ENCODE assay signal across 8 mouse cellular contexts in genomic region chr19:5687738-5688137, GRCm38 (mm10). TPM values are rescaled to one million over a fixed set of nuclear protein-coding genes. Genes with fewer than 3 reads are reported as not detected.
DNase-seq lines count a peak whose midpoint lies in the region; ATAC-seq and TF ChIP-seq lines count a peak whose summit lies in the region.

No protein-coding gene starts in this region.

- peak overlapping the region; percentile 94 for H3K27ac ChIP-seq in heart, embryonic 10.5 days
- peak overlapping the region; percentile 79 for H3K27ac ChIP-seq in CH12.LX (ENCODE audit: insufficient read depth, low read depth)
- H3K27ac ChIP-seq in forebrain, embryonic 16.5 days (ENCODE audit: low read length): peak overlapping the region; percentile 91; the same call in 1 of the 2 replicates
- H3K27ac ChIP-seq in liver, embryonic 16.5 days (ENCODE audit: low read length): peak overlapping the region; percentile 97

- TF ChIP-seq POLR2A in CH12.LX (IDR thresholded peaks at IDR 0.05; ENCODE audit: low read depth, low read length): no peak

- peaks cover 35% of the 10 kb centered on the region for H3K79me2 ChIP-seq in CH12.LX (replicated peaks; ENCODE audit: control insufficient read depth, extremely low read depth, insufficient read depth, poor library complexity, severe bottlenecking)

- peak overlapping the region; percentile 98 for H3K9ac ChIP-seq in CH12.LX (ENCODE audit: insufficient read depth, low read depth)
- H3K9ac ChIP-seq in forebrain, embryonic 16.5 days (replicated peaks; ENCODE audit: low read depth, low read length): peak overlapping the region; percentile 78
- H3K9ac ChIP-seq in liver, embryonic 16.5 days (ENCODE audit: low read depth, low read length): peak overlapping the region; percentile 99

- WGBS in heart, embryonic 10.5 days: 22% methylated on average over 9 of the region's 9 CpGs
- WGBS in forebrain, embryonic 16.5 days: 21% methylated on average over 9 of the region's 9 CpGs
- 23% methylated on average over 9 of the region's 9 CpGs for WGBS in liver, embryonic 16.5 days (ENCODE audit: insufficient replicate concordance)

- peak overlapping the region; percentile 92 for H3K4me2 ChIP-seq in CH12.LX (ENCODE audit: insufficient read depth, low read depth, poor library complexity, severe bottlenecking)
- peak overlapping the region; percentile 99 for H3K4me2 ChIP-seq in forebrain, embryonic 16.5 days (ENCODE audit: low read length)
- peak overlapping the region; percentile 100 for H3K4me2 ChIP-seq in liver, embryonic 16.5 days (ENCODE audit: low read depth, low read length)

- no peak for DNase-seq in heart, embryonic 10.5 days (ENCODE audit: low spot score)
- no peak for DNase-seq in heart, postnatal 14 days
- DNase-seq in CH12.LX (ENCODE audit: extremely low read depth): no peak
- DNase-seq in right cerebral cortex, postnatal 25 days: no peak
- DNase-seq in gastrocnemius, adult 8-10 months (ENCODE audit: low spot score in 2 of 2): no peak
- DNase-seq in embryo, embryonic 11 days: no peak

- TF ChIP-seq EP300 in CH12.LX (IDR thresholded peaks at IDR 0.05; ENCODE audit: low read length): no peak

- H3K4me1 ChIP-seq in heart, embryonic 10.5 days: peaks cover 42% of the 10 kb centered on the region
- peaks cover 23 to 35% of the 10 kb centered on the region in 2 experiments for H3K4me1 ChIP-seq in CH12.LX (ENCODE audit: control insufficient read depth in 1 of 2, insufficient read depth in 2 of 2)
- peaks cover 45% of the 10 kb centered on the region for H3K4me1 ChIP-seq in forebrain, embryonic 16.5 days (replicated peaks; ENCODE audit: control insufficient read depth, insufficient read depth, low read length)
- peaks cover 54% of the 10 kb centered on the region for H3K4me1 ChIP-seq in liver, embryonic 16.5 days (ENCODE audit: control insufficient read depth, low read depth, low read length)

- TF ChIP-seq RAD21 in CH12.LX (IDR thresholded peaks at IDR 0.05; ENCODE audit: low read depth, low read length): no peak

- in situ Hi-C loops in CH12.LX (cut with MboI; ENCODE audit: low pct_ligation_motif_present, low pct_unique_long_range_greater_than_20kb, low sequenced_read_pairs): no loop called here

- H3K36me3 ChIP-seq in heart, embryonic 10.5 days: peaks cover 68% of the 10 kb centered on the region
- H3K36me3 ChIP-seq in CH12.LX (replicated peaks in 1 of 2; ENCODE audit: control insufficient read depth in 1 of 2, insufficient read depth in 1 of 2, low read length in 1 of 2): peaks cover 48 to 67% of the 10 kb centered on the region in 2 experiments
- peaks cover 17% of the 10 kb centered on the region for H3K36me3 ChIP-seq in forebrain, embryonic 16.5 days (ENCODE audit: control insufficient read depth, insufficient read depth)
- H3K36me3 ChIP-seq in liver, embryonic 16.5 days (ENCODE audit: control insufficient read depth, insufficient read depth): peaks cover 32% of the 10 kb centered on the region

- peak overlapping the region; percentile 96 for H3K4me3 ChIP-seq in heart, embryonic 10.5 days
- peak overlapping the region; percentile 81 to 95 (median 83) for H3K4me3 ChIP-seq in CH12.LX (replicated peaks in 1 of 3; ENCODE audit: low read depth in 2 of 3, low read length in 2 of 3, poor library complexity in 1 of 3)
- peak overlapping the region; percentile 85 for H3K4me3 ChIP-seq in forebrain, embryonic 16.5 days (replicated peaks; ENCODE audit: low read length)
- peak overlapping the region; percentile 95 for H3K4me3 ChIP-seq in liver, embryonic 16.5 days (ENCODE audit: low read depth, low read length)

- dilution Hi-C loops in CH12.LX (cut with MboI; ENCODE audit: extremely low pct_ligation_motif_present, extremely low pct_unique_long_range_greater_than_20kb, low sequenced_read_pairs): no loop called here

- H3K9me3 ChIP-seq in heart, embryonic 10.5 days: no peaks in the 10 kb centered on the region
- H3K9me3 ChIP-seq in CH12.LX (replicated peaks; ENCODE audit: low read length): no peaks in the 10 kb centered on the region
- H3K9me3 ChIP-seq in forebrain, embryonic 16.5 days (ENCODE audit: control insufficient read depth, low read length): no peaks in the 10 kb centered on the region
- H3K9me3 ChIP-seq in liver, embryonic 16.5 days (replicated peaks; ENCODE audit: control insufficient read depth, low read length): no peaks in the 10 kb centered on the region

- intact Hi-C loops in heart, postnatal 14 days (cut with DNase I): no loop called here

- ATAC-seq in forebrain, embryonic 16.5 days: no peak
- no peak for ATAC-seq in liver, embryonic 16.5 days (ENCODE audit: low read depth)

- H3K27me3 ChIP-seq in heart, embryonic 10.5 days (ENCODE audit: insufficient read depth, poor library complexity, severe bottlenecking): no peaks in the 10 kb centered on the region
- H3K27me3 ChIP-seq in CH12.LX (replicated peaks): no peaks in the 10 kb centered on the region
- H3K27me3 ChIP-seq in forebrain, embryonic 16.5 days (replicated peaks; ENCODE audit: control insufficient read depth, insufficient read depth, low read length): no peaks in the 10 kb centered on the region
- no peaks in the 10 kb centered on the region for H3K27me3 ChIP-seq in liver, embryonic 16.5 days (ENCODE audit: control insufficient read depth, insufficient read depth, low read depth, low read length)

- no peak for TF ChIP-seq CTCF in CH12.LX (conservative IDR thresholded peaks at IDR 0.05 in 1 of 2, IDR thresholded peaks at IDR 0.05 in 1 of 2; ENCODE audit: low read depth in 2 of 2, low read length in 2 of 2)

TF ChIP-seq in CH12.LX, 34 proteins besides CTCF, POLR2A, EP300 and RAD21:
- TF ChIP-seq MEF2A (IDR thresholded peaks at IDR 0.05; ENCODE audit: borderline replicate concordance, low read depth, low read length) (no peak), TCF12 (IDR thresholded peaks at IDR 0.05; ENCODE audit: low read depth, low read length) (no peak), PAX5 (IDR thresholded peaks at IDR 0.05; ENCODE audit: low read length) (no peak), SMC3 (IDR thresholded peaks at IDR 0.05; ENCODE audit: low read depth, low read length) (no peak), JUN (IDR thresholded peaks at IDR 0.05; ENCODE audit: insufficient read depth, low read depth, low read length) (no peak), NELFE (IDR thresholded peaks at IDR 0.05; ENCODE audit: low read depth, low read length) (no peak), MYC (IDR thresholded peaks at IDR 0.05; ENCODE audit: low read depth, low read length) (no peak), MAX (IDR thresholded peaks at IDR 0.05; ENCODE audit: low read length) (no peak), IRF4 (IDR thresholded peaks at IDR 0.05; ENCODE audit: low read depth, low read length) (no peak)

RNA-seq across cellular contexts. Expression of gene Map3k11, which starts 0.8 kb away (rescaled TPM):
- polyA plus RNA-seq in heart, embryonic 10.5 days (2016; fragmentation: Nextera tagmentation; extraction: Ambion mirVana): 33.6 and 36.0 TPM in 2 replicates
- 10 to 100 TPM; 35.9 to 37.2 TPM for total RNA-seq in heart, postnatal 14 days (2021)
- 16.0 and 17.6 TPM in 2 replicates for total RNA-seq in CH12.LX (2012; rRNA removed)
- total RNA-seq in CH12.LX (2014; rRNA removed): 4.8 and 6.0 TPM in 2 replicates
- polyA plus RNA-seq in CH12.LX (2012; ENCODE audit: insufficient read length, low read depth): 13.5 and 14.2 TPM in 2 replicates
- polyA plus RNA-seq in forebrain, embryonic 16.5 days (2015; fragmentation: Nextera tagmentation; extraction: Ambion mirVana): 10.0 and 10.7 TPM in 2 replicates
- polyA plus RNA-seq in liver, embryonic 16.5 days (2015; fragmentation: Nextera tagmentation; extraction: Ambion mirVana): 12.9 and 15.2 TPM in 2 replicates
- 1 to 10 TPM; 7.1 to 8.7 (median 8.1) TPM for total RNA-seq in gastrocnemius, adult 8-10 months (2022)

RNA-seq across cellular contexts. Expression of gene Pcnx3, which starts 1.0 kb away (rescaled TPM):
- 20.1 and 26.3 TPM in 2 replicates for polyA plus RNA-seq in heart, embryonic 10.5 days (2016; fragmentation: Nextera tagmentation; extraction: Ambion mirVana)
- 10 to 100 TPM; 24.0 to 24.9 TPM for total RNA-seq in heart, postnatal 14 days (2021)
- 27.2 and 28.6 TPM in 2 replicates for total RNA-seq in CH12.LX (2012; rRNA removed)
- total RNA-seq in CH12.LX (2014; rRNA removed): 5.1 and 7.1 TPM in 2 replicates
- 28.3 and 34.5 TPM in 2 replicates for polyA plus RNA-seq in CH12.LX (2012; ENCODE audit: insufficient read length, low read depth)
- polyA plus RNA-seq in forebrain, embryonic 16.5 days (2015; fragmentation: Nextera tagmentation; extraction: Ambion mirVana): 24.1 and 28.7 TPM in 2 replicates
- 8.2 and 9.7 TPM in 2 replicates for polyA plus RNA-seq in liver, embryonic 16.5 days (2015; fragmentation: Nextera tagmentation; extraction: Ambion mirVana)
- 10 to 100 TPM; 11.8 to 15.2 (median 13.7) TPM for total RNA-seq in gastrocnemius, adult 8-10 months (2022)

RNA-seq across cellular contexts. Expression of gene Kcnk7, which starts 16.4 kb away (rescaled TPM):
- polyA plus RNA-seq in heart, embryonic 10.5 days (2016; fragmentation: Nextera tagmentation; extraction: Ambion mirVana): 0.15 TPM in 1 of 2 replicates, not detected in the other
- total RNA-seq in heart, postnatal 14 days (2021): not detected
- total RNA-seq in CH12.LX (2012; rRNA removed) (not detected in 2 replicates), CH12.LX (2014; rRNA removed) (not detected in 2 replicates)
- 0.26 and 0.30 TPM in 2 replicates for polyA plus RNA-seq in CH12.LX (2012; ENCODE audit: insufficient read length, low read depth)
- 0.24 and 0.48 TPM in 2 replicates for polyA plus RNA-seq in forebrain, embryonic 16.5 days (2015; fragmentation: Nextera tagmentation; extraction: Ambion mirVana)
- polyA plus RNA-seq in liver, embryonic 16.5 days (2015; fragmentation: Nextera tagmentation; extraction: Ambion mirVana): 0.14 TPM in 2 replicates
- total RNA-seq in gastrocnemius, adult 8-10 months (2022): not detected

RNA-seq across cellular contexts. Expression of gene Sipa1, which starts 24.2 kb away (rescaled TPM):
- 24.7 and 28.9 TPM in 2 replicates for polyA plus RNA-seq in heart, embryonic 10.5 days (2016; fragmentation: Nextera tagmentation; extraction: Ambion mirVana)
- 10 to 100 TPM; 32.7 to 33.8 TPM for total RNA-seq in heart, postnatal 14 days (2021)
- total RNA-seq in CH12.LX (2012; rRNA removed) (48.9 and 51.1 TPM in 2 replicates), CH12.LX (2014; rRNA removed) (17.6 and 18.8 TPM in 2 replicates)
- polyA plus RNA-seq in CH12.LX (2012; ENCODE audit: insufficient read length, low read depth): 47.6 and 54.6 TPM in 2 replicates
- 14.3 and 15.1 TPM in 2 replicates for polyA plus RNA-seq in forebrain, embryonic 16.5 days (2015; fragmentation: Nextera tagmentation; extraction: Ambion mirVana)
- 19.7 and 22.3 TPM in 2 replicates for polyA plus RNA-seq in liver, embryonic 16.5 days (2015; fragmentation: Nextera tagmentation; extraction: Ambion mirVana)
- total RNA-seq in gastrocnemius, adult 8-10 months (2022): 1 to 10 TPM; 2.1 to 6.9 (median 6.3) TPM

RNA-seq across cellular contexts. Expression of gene Ehbp1l1, which starts 38.4 kb away (rescaled TPM):
- polyA plus RNA-seq in heart, embryonic 10.5 days (2016; fragmentation: Nextera tagmentation; extraction: Ambion mirVana): 69.0 and 130 TPM in 2 replicates
- total RNA-seq in heart, postnatal 14 days (2021): 100 to 1,000 TPM; 124 to 141 TPM
- total RNA-seq in CH12.LX (2012; rRNA removed) (52.1 and 57.0 TPM in 2 replicates), CH12.LX (2014; rRNA removed) (26.9 and 30.4 TPM in 2 replicates)
- polyA plus RNA-seq in CH12.LX (2012; ENCODE audit: insufficient read length, low read depth): 62.6 and 71.9 TPM in 2 replicates
- polyA plus RNA-seq in forebrain, embryonic 16.5 days (2015; fragmentation: Nextera tagmentation; extraction: Ambion mirVana): 12.0 and 20.0 TPM in 2 replicates
- 104 and 105 TPM in 2 replicates for polyA plus RNA-seq in liver, embryonic 16.5 days (2015; fragmentation: Nextera tagmentation; extraction: Ambion mirVana)
- 100 to 1,000 TPM; 195 to 259 (median 242) TPM for total RNA-seq in gastrocnemius, adult 8-10 months (2022)
